Comparison of ENCODE assay signal across 8 mouse cellular contexts in genomic region chr7:113512527-113513285, GRCm38 (mm10). TPM values are rescaled to one million over a fixed set of nuclear protein-coding genes. Genes with fewer than 3 reads are reported as not detected.
DNase-seq lines count a peak whose midpoint lies in the region; ATAC-seq and TF ChIP-seq lines count a peak whose summit lies in the region.

No protein-coding gene starts in this region.

- H3K4me3 ChIP-seq in lung, postnatal 0 days (ENCODE audit: low read depth, low read length): peak overlapping the region; percentile 91
- peak overlapping the region; percentile 92 for H3K4me3 ChIP-seq in embryonic facial prominence, embryonic 13.5 days
- peak overlapping the region; percentile 98 for H3K4me3 ChIP-seq in hindbrain, embryonic 14.5 days (replicated peaks; ENCODE audit: low read length)
- H3K4me3 ChIP-seq in midbrain, embryonic 11.5 days (ENCODE audit: low read depth, low read length): peak overlapping the region; percentile 77

- H3K27me3 ChIP-seq in lung, postnatal 0 days (replicated peaks; ENCODE audit: insufficient read depth, low read length): no peaks in the 10 kb centered on the region
- H3K27me3 ChIP-seq in embryonic facial prominence, embryonic 13.5 days: 0 out of 2 replicates have a peak, but pooled peaks cover 2% of the 10 kb centered on the region
- H3K27me3 ChIP-seq in hindbrain, embryonic 14.5 days (ENCODE audit: control insufficient read depth, insufficient read depth, low read length): no peaks in the 10 kb centered on the region
- no peaks in the 10 kb centered on the region for H3K27me3 ChIP-seq in midbrain, embryonic 11.5 days (ENCODE audit: control insufficient read depth, insufficient read depth, low read length)

- peak; percentile 58 for DNase-seq in lung, postnatal 0 days (ENCODE audit: low spot score)
- no peak for DNase-seq in lung, postnatal 10 days
- no peak for DNase-seq in hindbrain, embryonic 14.5 days (ENCODE audit: low spot score)
- DNase-seq in midbrain, embryonic 11.5 days (ENCODE audit: low spot score, missing footprints): peak; percentile 86
- DNase-seq in frontal cortex, postnatal 14 days (ENCODE audit: low spot score in 2 of 2): no peak
- no peak for DNase-seq in thymus, postnatal 36 days
- no peak for DNase-seq in left cerebral cortex, postnatal 10 days (ENCODE audit: extremely low spot score in 1 of 2, low spot score in 2 of 2)

- H3K36me3 ChIP-seq in lung, postnatal 0 days (ENCODE audit: insufficient read depth, low read length): no peaks in the 10 kb centered on the region
- H3K36me3 ChIP-seq in embryonic facial prominence, embryonic 13.5 days: no peaks in the 10 kb centered on the region
- H3K36me3 ChIP-seq in hindbrain, embryonic 14.5 days (replicated peaks; ENCODE audit: control insufficient read depth, insufficient read depth): no peaks in the 10 kb centered on the region
- H3K36me3 ChIP-seq in midbrain, embryonic 11.5 days (ENCODE audit: control insufficient read depth, insufficient read depth, low read length): no peaks in the 10 kb centered on the region

- intact Hi-C loops in left cerebral cortex, postnatal 10 days (cut with DNase I): no loop called here

- peak overlapping the region; percentile 85 for H3K4me2 ChIP-seq in lung, postnatal 0 days (replicated peaks; ENCODE audit: low read depth, low read length)
- peak overlapping the region; percentile 89 for H3K4me2 ChIP-seq in embryonic facial prominence, embryonic 13.5 days
- H3K4me2 ChIP-seq in hindbrain, embryonic 14.5 days (replicated peaks): peak overlapping the region; percentile 70
- peak overlapping the region; percentile 66 for H3K4me2 ChIP-seq in midbrain, embryonic 11.5 days

- TF ChIP-seq CTCF in lung, postnatal 0 days (IDR thresholded peaks at IDR 0.05): no peak

- peak overlapping the region; percentile 86 for H3K27ac ChIP-seq in lung, postnatal 0 days (ENCODE audit: low read length)
- peak overlapping the region; percentile 51 for H3K27ac ChIP-seq in embryonic facial prominence, embryonic 13.5 days
- peak overlapping the region; percentile 28; the same call in 1 of the 2 replicates for H3K27ac ChIP-seq in hindbrain, embryonic 14.5 days
- no peak overlapping the region; the same call in 1 of the 2 replicates for H3K27ac ChIP-seq in midbrain, embryonic 11.5 days (ENCODE audit: low read depth, low read length)

- no peaks in the 10 kb centered on the region for H3K4me1 ChIP-seq in lung, postnatal 0 days (ENCODE audit: insufficient read depth, low read depth, low read length)
- H3K4me1 ChIP-seq in embryonic facial prominence, embryonic 13.5 days: 0 out of 2 replicates have a peak, but pooled peaks cover 12% of the 10 kb centered on the region
- H3K4me1 ChIP-seq in hindbrain, embryonic 14.5 days (replicated peaks; ENCODE audit: control insufficient read depth, insufficient read depth, low read length): peaks cover 17% of the 10 kb centered on the region
- peaks cover 12% of the 10 kb centered on the region; the same call in 1 of the 2 replicates for H3K4me1 ChIP-seq in midbrain, embryonic 11.5 days (ENCODE audit: control insufficient read depth, insufficient read depth, low read length)

- H3K9ac ChIP-seq in lung, postnatal 0 days (replicated peaks; ENCODE audit: low read depth): peak overlapping the region; percentile 56
- H3K9ac ChIP-seq in embryonic facial prominence, embryonic 13.5 days: peak overlapping the region; percentile 82
- peak overlapping the region; percentile 60 for H3K9ac ChIP-seq in hindbrain, embryonic 14.5 days
- peak overlapping the region; percentile 61 for H3K9ac ChIP-seq in midbrain, embryonic 11.5 days (ENCODE audit: low read length)

- no peak for ATAC-seq in lung, postnatal 0 days
- no peak for ATAC-seq in embryonic facial prominence, embryonic 13.5 days (ENCODE audit: insufficient number of reproducible peaks, insufficient read depth, low FRiP score, low TSS enrichment, low read depth)
- ATAC-seq in hindbrain, embryonic 14.5 days (ENCODE audit: low FRiP score): no peak
- ATAC-seq in midbrain, embryonic 11.5 days (ENCODE audit: low FRiP score): no peak

- no peaks in the 10 kb centered on the region for H3K9me3 ChIP-seq in lung, postnatal 0 days (ENCODE audit: low read length)
- no peaks in the 10 kb centered on the region for H3K9me3 ChIP-seq in embryonic facial prominence, embryonic 13.5 days
- H3K9me3 ChIP-seq in hindbrain, embryonic 14.5 days (ENCODE audit: control insufficient read depth, low read length): no peaks in the 10 kb centered on the region
- H3K9me3 ChIP-seq in midbrain, embryonic 11.5 days (ENCODE audit: control insufficient read depth, low read length): no peaks in the 10 kb centered on the region

- no peak for TF ChIP-seq EP300 in lung, postnatal 0 days (IDR thresholded peaks at IDR 0.05)

- 14% methylated on average over 20 of the region's 20 CpGs for WGBS in lung, postnatal 0 days
- WGBS in embryonic facial prominence, embryonic 13.5 days: 11% methylated on average over 20 of the region's 20 CpGs
- 18% methylated on average over 20 of the region's 20 CpGs for WGBS in hindbrain, embryonic 14.5 days
- whole genome bisulfite sequencing in midbrain, embryonic 11.5 days: 18% methylated on average over 20 of the region's 20 CpGs

RNA-seq across cellular contexts. Expression of gene Far1, which starts 0.9 kb away (rescaled TPM):
- polyA plus RNA-seq in lung, postnatal 0 days (2015; fragmentation: Nextera tagmentation; extraction: Ambion mirVana): 39.9 and 50.2 TPM in 2 replicates
- 76.4 and 86.8 TPM in 2 replicates for polyA plus RNA-seq in embryonic facial prominence, embryonic 13.5 days (2015; fragmentation: Nextera tagmentation; extraction: Ambion mirVana)
- 73.7 and 75.8 TPM in 2 replicates for polyA plus RNA-seq in hindbrain, embryonic 14.5 days (2014; fragmentation: Nextera tagmentation; extraction: Ambion mirVana)
- 91.5 and 97.8 TPM in 2 replicates for polyA plus RNA-seq in midbrain, embryonic 11.5 days (2014; fragmentation: Nextera tagmentation; extraction: Ambion mirVana)
- 100 to 1,000 TPM; 114 to 115 TPM for total RNA-seq in left cerebral cortex, postnatal 10 days (2021)

Comparison
In these comparisons a context has a peak if more than half of its experiments do, and no peak if none do; other contexts are left out.
1. DNase-seq: peak in lung, postnatal 0 days (single experiment) and midbrain, embryonic 11.5 days (single experiment); none in lung, postnatal 10 days (single experiment), hindbrain, embryonic 14.5 days (single experiment), frontal cortex, postnatal 14 days (0 of 2), thymus, postnatal 36 days (0 of 2) and left cerebral cortex, postnatal 10 days (0 of 2).
2. Peak in every context shown above with its lines, with median percentiles within 50 percentile points of each other: H3K4me2 ChIP-seq, H3K4me3 ChIP-seq and H3K9ac ChIP-seq.